Mouse (Mus musculus) cerebellum, adult 9-10 months (tissue): ENCODE results near the gene Arl15.

Experiments
- DNase-seq: peaks from one replicate; pipeline ENCODE4 v3.0.0; 2022

Arl15 gene

DNA sequence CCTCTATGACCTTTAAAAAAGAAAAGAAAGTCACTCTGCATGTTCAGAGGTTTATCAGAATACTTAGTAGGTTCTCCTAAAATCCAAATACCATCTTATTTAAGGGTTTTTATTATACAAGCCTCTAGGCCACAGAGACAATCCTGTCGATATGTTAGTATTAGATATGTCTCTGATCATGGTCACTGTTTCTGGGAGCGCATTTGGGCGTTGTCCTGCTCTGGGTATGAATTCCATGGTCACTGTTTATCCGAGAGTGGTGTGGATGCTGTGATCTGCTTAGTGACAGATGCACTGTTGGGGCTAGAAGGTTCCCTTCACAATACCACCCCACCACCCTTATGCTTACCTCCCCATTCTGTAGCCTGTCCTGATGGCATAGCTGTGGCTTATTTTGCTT, 320.8 kb downstream of the Arl15 start:
- no peak for DNase-seq

DNA sequence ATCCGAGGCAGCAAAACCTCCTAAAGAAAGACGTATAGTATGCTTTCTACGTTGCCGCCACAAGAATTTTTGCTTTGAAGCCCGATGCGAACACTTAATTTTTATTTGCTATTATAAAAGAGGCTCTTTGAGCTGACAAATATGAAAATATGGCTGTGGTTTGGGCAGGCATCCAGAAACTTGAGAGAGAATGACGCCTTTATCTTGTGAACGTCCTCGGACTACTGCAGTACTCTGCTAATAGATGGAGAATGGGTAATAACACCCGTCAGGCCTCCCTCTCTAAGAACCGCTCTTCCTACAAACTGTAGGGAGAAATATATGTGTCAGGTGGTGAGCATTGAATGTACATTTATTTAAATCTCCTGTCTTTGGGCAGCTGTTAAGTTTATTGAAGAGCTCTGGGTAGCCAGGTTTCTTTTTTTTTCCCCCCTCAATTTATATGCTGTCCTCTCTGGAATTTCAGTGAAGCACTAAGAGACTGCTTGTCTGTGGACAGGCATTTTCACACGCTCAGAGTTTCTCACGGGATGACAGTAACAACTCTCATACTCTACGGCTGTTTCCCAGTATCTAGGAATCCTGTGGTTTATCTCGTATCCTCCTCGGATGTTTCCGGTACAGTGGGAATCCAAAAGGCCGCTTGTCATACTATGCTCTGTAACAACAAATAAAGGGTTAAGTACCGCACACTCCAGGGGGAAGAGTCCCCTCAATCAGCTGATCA, 324.0 kb downstream of the Arl15 start:
- no peak for DNase-seq

DNA sequence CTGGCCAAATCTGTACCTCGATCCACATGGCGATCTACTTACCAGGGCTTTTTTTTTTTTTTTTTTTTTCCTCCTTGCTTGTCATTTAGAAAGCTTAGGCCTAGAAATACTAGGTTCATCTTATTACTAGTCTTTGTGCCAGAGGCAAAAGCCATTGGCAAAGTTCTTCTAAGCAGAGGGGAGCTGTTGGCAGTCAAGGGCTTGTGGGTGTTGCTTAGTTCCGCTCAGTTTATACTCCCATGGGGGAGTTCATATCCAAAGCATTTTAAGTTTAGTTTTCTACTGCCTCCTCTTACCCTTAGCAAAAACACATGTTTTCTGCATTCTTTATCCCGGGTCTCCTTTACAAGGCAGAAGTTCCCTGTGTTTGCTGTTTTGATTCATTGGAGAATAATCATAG, 325.5 kb downstream of the Arl15 start:
- DNase-seq: no peak

GRCm38 (mm10) chr13:114121591-114121990, 327.3 kb downstream of the Arl15 start:
- DNase-seq: no peak

DNA sequence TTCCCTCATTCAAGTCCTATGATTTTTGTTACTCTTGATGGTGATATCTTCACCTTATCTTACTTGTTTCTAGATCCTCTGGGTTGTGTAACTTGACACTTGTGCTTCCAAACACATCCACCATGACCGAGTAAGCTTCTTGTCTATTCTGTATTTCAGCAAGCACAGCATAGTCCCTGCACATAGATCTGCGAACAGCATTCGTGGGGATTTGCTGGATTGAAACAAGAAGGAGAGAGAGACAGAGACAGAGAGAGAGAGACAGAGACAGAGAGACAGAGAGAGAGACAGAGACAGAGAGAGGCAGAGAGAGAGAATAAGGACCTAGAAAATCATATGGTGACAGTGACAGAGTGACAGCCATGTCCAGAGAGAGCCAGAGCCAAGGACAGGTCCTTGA, 329.1 kb downstream of the Arl15 start:
- no peak for DNase-seq

- no peak for DNase-seq
These were observed 330.1 kb downstream of the Arl15 start for GRCm38 (mm10) chr13:114124385-114124784.

DNA sequence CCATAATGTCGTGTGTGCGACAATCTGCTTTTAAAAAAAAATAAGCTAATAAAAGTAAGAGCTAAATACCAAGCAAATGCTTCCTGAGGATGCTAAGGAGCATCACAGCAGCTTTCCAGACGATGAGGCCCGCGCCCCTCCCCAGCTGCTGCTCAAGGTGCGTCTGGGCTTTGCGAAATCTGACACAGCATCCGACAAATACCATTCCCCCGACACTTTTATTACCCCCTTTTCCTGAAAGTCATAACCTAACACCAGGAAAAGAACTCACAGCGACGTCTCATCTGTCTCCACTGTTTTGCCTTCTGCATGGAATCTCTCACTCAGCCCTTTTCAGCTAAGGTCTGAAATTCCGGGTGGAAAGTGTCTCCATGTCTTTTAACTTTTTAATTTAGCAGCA, 330.7 kb downstream of the Arl15 start:
- DNase-seq: no peak

DNA sequence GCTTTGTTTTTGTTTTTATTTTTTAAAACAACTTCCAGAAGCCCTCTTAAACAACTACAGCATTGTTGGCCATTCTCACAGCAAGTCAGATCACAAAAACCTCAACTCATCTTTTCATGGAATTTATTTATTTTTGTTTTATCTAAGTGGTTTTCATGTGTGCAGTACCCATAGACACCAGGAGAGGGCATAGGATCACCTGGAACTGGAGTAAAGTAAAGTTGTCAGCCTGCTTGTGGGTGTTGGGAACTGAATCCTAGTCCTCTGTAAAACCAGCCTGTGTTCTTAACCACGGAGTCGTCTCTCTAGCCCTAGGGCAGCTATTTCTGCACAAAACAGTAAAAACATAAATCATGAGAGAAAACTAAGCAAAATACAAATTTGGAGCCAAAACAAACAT, 334.1 kb downstream of the Arl15 start:
- no peak for DNase-seq

DNA sequence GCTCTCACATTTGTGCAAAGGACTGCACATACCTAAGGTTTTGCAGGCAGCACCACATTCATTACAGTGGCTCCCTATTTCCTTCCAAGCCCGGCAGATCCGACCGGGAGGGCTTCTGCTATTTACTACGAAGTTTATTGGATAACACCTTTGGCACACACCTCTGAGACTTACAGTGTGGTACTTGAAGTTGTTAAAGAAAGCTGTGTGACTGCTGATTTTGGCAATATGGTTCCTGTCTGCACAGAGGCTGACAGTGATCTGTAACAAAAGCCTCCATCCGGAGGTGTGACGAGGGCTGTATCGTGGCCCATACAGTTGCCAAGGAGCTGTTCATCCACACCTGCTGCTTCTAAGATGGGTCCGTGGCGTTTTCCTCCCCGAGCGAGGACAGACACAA, 335.7 kb downstream of the Arl15 start:
- DNase-seq: no peak

GRCm38 (mm10) chr13:114130566-114131319, 336.4 kb downstream of the Arl15 start:
- DNase-seq: peak; percentile 37

DNA sequence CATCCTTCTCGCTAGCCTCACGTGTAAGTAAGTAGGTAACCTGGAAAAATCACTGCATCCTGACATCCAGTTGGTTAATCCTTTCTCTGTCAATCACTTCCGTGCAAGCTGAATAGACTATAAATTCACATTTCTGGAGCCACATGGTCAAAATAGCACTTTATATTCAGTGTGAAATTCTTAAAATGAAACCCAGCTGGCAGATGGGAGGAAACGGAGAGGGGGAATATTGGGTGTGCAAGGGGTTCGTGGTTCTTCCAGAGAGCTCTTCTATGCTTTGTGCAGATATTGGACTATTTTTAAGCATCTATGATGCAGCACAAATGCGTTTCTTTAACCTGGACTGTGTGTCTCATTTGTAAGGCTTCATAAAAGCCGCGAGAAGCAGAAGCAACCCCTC, 344.6 kb downstream of the Arl15 start:
- DNase-seq: no peak

- DNase-seq: no peak
These were observed 345.3 kb downstream of the Arl15 start for GRCm38 (mm10) chr13:114139570-114139969.

DNA sequence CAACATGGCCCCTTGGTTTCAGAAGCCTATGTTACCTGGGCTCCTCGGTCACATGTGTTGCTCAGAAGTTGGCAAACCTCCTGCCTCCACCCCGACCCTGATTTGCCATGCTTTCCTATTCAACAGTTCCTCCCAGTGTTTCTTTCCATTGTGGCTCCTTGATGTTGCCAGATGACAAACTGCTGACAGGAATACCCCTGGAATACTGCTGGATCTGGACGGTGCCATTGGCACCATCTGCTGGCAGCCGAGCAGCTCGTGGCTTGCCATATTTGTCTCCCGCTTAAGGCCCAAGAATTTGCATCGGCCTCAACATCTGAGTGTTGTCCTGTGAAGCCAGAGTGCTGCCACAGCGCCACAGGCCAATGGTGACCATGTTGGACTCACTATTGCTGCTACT, 348.5 kb downstream of the Arl15 start:
- DNase-seq: no peak

- no peak for DNase-seq
These were observed 348.9 kb downstream of the Arl15 start for GRCm38 (mm10) chr13:114143247-114143646.

DNA sequence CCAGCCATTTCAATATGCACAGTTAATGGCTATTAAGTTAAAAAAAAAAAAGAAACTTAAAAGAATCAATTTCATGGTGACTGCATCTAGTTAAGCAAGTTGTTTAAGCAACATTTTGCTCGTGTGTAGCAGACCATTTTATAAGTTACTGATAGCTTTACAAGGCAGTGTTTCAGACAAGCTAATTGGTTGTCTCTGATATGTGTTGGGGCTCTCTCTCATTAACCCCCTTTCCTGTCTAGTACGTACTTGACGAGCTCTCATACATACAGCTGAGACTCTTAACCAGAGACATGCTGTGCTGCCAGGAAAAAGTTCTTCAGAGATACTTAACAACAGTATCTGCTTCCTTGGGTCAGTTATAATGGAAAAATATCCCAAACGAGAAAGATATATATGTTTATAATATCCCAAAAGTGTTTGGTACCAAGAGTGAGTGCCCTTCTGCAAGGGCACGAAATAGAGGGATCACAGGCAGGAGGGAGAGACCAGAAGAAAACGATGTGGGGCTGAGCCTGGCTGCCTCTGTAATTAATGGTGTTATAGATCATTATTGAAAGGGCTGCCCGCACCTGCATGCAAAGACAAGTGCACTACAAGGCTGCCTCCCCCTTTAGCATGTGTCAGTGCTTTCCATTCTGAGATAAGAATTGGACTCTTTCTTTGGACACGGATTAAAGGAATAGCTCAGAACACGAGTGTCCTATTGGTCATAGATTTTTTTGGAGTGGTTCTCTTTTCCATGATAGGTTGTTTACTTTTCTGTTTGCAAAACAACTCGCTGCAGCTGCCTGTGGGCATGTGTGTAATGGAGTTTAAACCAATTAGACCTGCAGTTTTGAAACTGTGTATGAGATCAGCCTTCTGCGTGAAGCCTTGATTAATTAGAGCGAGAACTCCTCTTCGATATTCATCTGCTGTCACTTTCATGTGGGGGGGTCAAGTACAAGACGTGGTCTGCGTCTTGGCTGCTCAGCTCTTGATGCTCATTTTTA, 350.0 kb downstream of the Arl15 start:
- no peak for DNase-seq

DNA sequence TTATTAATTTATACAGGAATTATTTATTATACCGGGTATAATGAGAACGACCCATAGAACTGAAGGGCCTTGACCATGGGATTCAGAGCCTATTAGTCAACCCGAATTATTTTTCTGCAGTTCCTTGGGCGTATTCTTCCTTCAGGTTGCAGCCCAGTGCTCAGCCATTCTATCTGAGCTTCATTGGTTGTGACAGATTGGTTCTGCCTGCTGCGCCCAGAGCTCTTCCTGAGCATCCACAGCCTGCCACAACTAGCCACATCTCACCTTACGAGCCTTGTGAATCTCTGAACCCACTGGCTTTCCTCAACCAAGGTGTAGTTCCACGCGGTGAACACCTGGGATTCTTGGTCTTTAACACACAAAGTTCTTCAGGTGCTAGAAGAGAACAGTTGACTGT, 350.9 kb downstream of the Arl15 start:
- DNase-seq: no peak

DNA sequence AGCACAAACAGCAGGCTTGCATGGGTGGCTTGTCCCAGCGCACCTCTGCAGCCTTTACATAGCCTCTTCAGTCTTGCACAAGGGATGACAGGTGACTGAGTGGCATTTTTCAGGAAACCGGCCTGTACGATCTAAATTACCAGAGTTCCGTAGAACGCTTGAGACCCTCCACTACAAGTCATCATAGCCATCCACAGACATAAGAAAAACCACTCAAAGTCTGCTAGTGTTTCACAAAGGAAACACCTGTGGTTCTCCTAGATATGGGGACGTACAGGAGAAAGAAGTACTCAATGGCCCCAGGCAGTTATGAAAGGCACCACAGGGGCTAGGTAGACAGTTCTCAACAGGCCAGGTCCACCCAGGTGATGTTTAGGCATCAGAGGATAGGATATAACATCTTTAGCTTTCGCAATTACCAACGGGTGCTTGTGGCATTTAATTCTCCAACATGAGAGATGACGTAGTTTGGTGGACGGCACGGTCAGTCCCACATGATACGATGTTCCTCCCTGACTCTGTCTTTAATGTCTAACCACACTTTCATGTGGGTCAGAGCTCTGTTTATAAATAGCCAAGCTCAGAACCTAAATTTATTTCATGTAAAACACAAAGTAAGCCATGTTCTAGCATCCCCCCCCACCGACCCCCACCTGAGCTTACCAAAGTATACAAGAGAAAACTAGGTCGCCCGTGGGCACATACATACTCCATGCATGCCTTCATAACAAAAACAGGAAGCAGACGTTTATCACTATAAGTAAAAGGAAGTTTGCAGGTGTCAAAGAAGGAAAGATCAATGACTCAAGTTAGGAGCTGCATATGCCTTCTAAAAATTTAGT, 356.8 kb downstream of the Arl15 start:
- no peak for DNase-seq

GRCm38 (mm10) chr13:114151698-114152069, 357.4 kb downstream of the Arl15 start:
- no peak for DNase-seq

DNA sequence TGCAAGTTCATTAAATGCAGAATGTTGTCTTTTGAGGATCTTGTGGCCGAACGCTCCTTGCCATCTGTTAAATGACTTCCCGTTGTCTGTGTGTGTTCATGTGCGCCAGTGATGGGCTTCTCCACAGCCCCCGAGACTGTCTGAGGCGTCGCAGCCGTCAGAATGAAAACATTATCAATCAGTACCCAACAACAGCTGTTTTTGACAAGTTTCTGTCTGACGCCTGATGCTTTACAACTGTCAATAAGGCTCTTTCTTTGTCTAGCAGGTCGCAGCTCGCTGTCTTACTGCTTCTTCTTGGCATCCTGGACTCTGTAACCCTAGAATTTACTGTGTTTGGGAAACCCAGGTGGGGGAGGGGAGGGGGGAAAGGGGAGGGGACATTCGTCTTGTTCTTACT, 362.4 kb downstream of the Arl15 start:
- no peak for DNase-seq

- DNase-seq: no peak
These were observed 363.9 kb downstream of the Arl15 start for GRCm38 (mm10) chr13:114158111-114158730.

DNA sequence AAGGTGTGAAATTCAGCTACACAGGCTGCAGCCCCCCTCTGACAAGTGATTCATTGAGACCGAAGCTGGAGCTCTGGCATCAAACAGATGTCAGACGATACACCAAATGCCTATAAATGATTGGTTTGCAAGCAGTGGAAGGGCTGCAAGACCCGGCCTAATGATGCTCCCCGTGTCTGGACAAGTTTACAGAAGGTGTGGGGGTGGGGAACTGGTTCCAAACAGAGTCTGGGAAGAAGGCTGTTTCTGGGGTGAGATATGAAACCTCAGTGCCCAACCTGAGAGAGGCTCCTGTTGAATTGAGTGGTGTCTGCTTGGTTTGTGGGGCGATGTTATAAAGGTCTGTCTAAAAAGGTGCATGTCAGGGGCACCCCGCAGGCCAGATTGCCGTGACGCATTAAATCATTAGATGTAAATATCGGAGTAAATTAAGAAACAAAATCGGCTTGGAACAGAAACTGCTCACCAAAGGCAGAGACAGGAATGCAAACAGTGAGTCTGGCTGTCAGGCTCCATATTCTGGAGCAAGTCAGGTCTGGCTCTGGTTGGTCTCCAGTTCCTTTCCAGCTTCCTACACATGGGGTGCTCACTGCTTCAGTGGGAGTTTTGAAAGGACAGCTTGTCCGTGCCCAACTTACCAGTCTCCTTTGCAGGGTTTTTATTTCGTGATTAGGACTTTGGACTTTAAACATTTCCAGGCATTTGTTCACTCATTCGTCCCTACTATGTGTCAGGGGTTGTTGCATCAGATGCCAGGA, 365.5 kb downstream of the Arl15 start:
- DNase-seq: no peak
